In the genomic region with DNA sequence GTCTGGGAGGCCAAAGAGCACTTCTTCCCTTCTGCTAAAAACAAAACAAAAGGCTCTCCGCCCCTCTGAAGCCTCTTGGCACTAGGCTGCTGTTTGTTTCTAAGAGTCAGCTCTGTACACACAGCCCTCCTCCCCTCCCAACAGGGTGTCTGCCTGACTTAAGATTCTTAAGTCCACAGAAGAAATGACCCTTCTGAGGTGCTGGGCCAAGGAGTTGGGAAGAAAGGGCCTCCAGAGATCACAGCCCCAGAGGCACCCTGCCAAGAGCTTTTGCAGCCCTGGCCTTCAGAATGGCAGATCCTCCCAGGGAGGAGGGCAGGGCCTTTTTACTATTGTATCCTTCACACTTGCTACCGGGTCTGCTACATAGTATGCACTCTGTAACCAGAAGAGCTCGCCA, we compare ENCODE assay signal across 10 mouse cellular contexts. TPM values are rescaled to one million over a fixed set of nuclear protein-coding genes. Genes with fewer than 3 reads are reported as not detected.
DNase-seq lines count a peak whose midpoint lies in the region; ATAC-seq and TF ChIP-seq lines count a peak whose summit lies in the region.
"Had no signal": no experiment of that assay in that cellular context is flagged by ENCODE, and none has a peak within 500 bp of the region (broad histone marks: within the 10 kb centered on the region; RNA-seq: fewer than 3 reads in every experiment).

No protein-coding gene starts in this region.

- TF ChIP-seq CTCF in midbrain, postnatal 0 days (IDR thresholded peaks at IDR 0.05), result no peak

- H3K9ac ChIP-seq in midbrain, postnatal 0 days (replicated peaks; ENCODE audit: low read length, poor library complexity, severe bottlenecking), result no peak overlapping the region
- H3K9ac ChIP-seq in midbrain, embryonic 15.5 days, result no peak overlapping the region
- H3K9ac ChIP-seq: neural tube, embryonic 15.5 days had no signal

- H3K27me3 ChIP-seq in midbrain, postnatal 0 days (ENCODE audit: insufficient read depth, low read length), result no peaks in the 10 kb centered on the region
- H3K27me3 ChIP-seq in midbrain, embryonic 15.5 days (replicated peaks), result no peaks in the 10 kb centered on the region

- no peak overlapping the region for H3K4me2 ChIP-seq in midbrain, postnatal 0 days (ENCODE audit: low read depth, low read length, poor library complexity, severe bottlenecking)
- no peak overlapping the region for H3K4me2 ChIP-seq in midbrain, embryonic 15.5 days
- H3K4me2 ChIP-seq: neural tube, embryonic 15.5 days had no signal

- 32% methylated on average over 3 of the region's 3 CpGs for WGBS in midbrain, postnatal 0 days
- WGBS in midbrain, embryonic 15.5 days, result 23% methylated on average over 3 of the region's 3 CpGs

- no peaks in the 10 kb centered on the region for H3K4me1 ChIP-seq in midbrain, postnatal 0 days (ENCODE audit: insufficient read depth, low read length)
- peaks cover 18% of the 10 kb centered on the region for H3K4me1 ChIP-seq in midbrain, embryonic 15.5 days

- H3K4me3 ChIP-seq in midbrain, postnatal 0 days (ENCODE audit: low read depth, low read length), result no peak overlapping the region
- H3K4me3 ChIP-seq in midbrain, embryonic 15.5 days, result no peak overlapping the region
- H3K4me3 ChIP-seq: neural tube, embryonic 15.5 days had no signal

- H3K9me3 ChIP-seq in midbrain, postnatal 0 days (ENCODE audit: low read length), result no peaks in the 10 kb centered on the region
- no peaks in the 10 kb centered on the region for H3K9me3 ChIP-seq in midbrain, embryonic 15.5 days
- H3K9me3 ChIP-seq: neural tube, embryonic 15.5 days had no signal

- H3K27ac ChIP-seq in midbrain, postnatal 0 days (ENCODE audit: low read depth, low read length), result no peak overlapping the region
- H3K27ac ChIP-seq in midbrain, embryonic 15.5 days, result no peak overlapping the region
- H3K27ac ChIP-seq: neural tube, embryonic 15.5 days had no signal

- DNase-seq in midbrain, postnatal 0 days (ENCODE audit: low spot score), result peak; percentile 34
- DNase-seq in gastrocnemius, adult 18-20 months (ENCODE audit: low spot score), result peak; percentile 42
- peak; percentile 40 to 57 for DNase-seq in kidney, postnatal 36 days
- peak; percentile 80 for DNase-seq in testis, postnatal 14 days (ENCODE audit: low spot score)
- no peak for DNase-seq in cerebellum, adult 11-12 months
- DNase-seq in embryo, embryonic 11 days, result no peak
- DNase-seq: cerebellum, postnatal 36 days had no signal

- no peak for ATAC-seq in midbrain, postnatal 0 days (ENCODE audit: low FRiP score)
- ATAC-seq in midbrain, embryonic 15.5 days (replicated peaks), result no peak
- ATAC-seq: Patski had no signal

- H3K36me3 ChIP-seq in midbrain, postnatal 0 days (ENCODE audit: insufficient read depth, low read length), result no peaks in the 10 kb centered on the region
- H3K36me3 ChIP-seq in midbrain, embryonic 15.5 days (replicated peaks), result no peaks in the 10 kb centered on the region
- H3K36me3 ChIP-seq: neural tube, embryonic 15.5 days had no signal

RNA-seq across cellular contexts. Expression of a gene that starts 33.6 kb away (rescaled TPM):
- 35.2 and 37.2 TPM in 2 replicates for total RNA-seq in midbrain, postnatal 0 days (2014; rRNA removed)
- polyA plus RNA-seq in midbrain, postnatal 0 days (2015; fragmentation: Nextera tagmentation; extraction: Ambion mirVana), result 25.4 and 26.0 TPM in 2 replicates
- polyA plus RNA-seq in midbrain, embryonic 15.5 days (2015; fragmentation: Nextera tagmentation; extraction: Ambion mirVana), result 37.5 and 40.2 TPM in 2 replicates
- 1 to 10 TPM; 7.2 to 9.0 TPM for total RNA-seq in gastrocnemius, adult 18-20 months (2021)

Comparison
In these comparisons a context has a peak if more than half of its experiments do, and no peak if none do; other contexts are left out.
1. DNase-seq: peak in midbrain, postnatal 0 days (single experiment), gastrocnemius, adult 18-20 months (single experiment), kidney, postnatal 36 days (2 of 2) and testis, postnatal 14 days (single experiment); none in cerebellum, adult 11-12 months (single experiment) and embryo, embryonic 11 days (single experiment).